Mouse (Mus musculus): Measurements from ENCODE around the gene Wnt9a. TPM values are rescaled to one million over a fixed set of nuclear protein-coding genes. Genes with fewer than 3 reads are reported as not detected.
"Not testable (repeated sequence)": the region's sequence is repeated elsewhere in the genome, so short reads cannot be mapped to it uniquely, and the experiment has no call there.

The Wnt9a gene
- total RNA-seq, 2 experiments from 2014 or later: 3.8 to 4.2 TPM

DNA sequence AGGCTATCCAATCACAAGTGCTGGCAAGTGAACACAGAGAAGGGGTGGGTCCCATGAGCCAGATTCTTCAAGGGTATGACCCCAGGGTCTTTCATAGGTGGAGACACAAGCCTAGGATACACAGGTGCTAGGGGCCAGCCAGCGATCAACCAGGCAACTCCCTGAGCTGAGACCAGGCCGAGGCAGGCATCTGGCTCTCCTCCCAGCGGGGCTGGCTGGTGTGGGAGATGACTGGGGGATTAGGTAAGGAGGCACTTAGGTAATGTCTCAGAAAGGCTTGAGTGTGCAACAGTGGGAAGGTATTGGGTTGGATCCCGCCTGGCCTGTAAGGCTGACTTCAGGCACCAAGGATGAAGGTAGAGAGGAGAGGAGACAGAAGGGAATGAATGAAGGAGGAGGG lies 28.4 kb downstream of the Wnt9a start:
- DNase-seq: peak in 1 of 2 experiments; percentile 44

DNA sequence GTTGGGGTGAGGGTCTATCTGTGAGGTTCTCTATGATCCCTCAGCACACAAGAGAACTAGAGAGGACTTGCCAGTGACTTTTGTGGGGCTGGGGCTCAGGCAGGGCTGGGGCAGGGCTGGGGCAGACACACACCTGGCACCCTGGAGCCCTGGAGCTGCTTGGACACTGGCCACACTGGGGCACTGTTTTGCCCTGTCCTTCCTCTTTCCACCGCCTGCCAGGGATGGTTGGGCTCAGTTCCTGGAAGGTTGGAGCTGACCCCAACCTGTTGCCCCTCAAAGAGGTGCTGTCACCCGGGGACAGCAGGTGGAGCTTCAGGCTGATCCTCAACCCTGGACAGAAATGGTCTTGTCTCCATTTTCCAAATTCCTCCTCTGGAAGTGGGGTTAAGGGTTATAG lies 29.2 kb downstream of the Wnt9a start:
- no peak for DNase-seq

DNA sequence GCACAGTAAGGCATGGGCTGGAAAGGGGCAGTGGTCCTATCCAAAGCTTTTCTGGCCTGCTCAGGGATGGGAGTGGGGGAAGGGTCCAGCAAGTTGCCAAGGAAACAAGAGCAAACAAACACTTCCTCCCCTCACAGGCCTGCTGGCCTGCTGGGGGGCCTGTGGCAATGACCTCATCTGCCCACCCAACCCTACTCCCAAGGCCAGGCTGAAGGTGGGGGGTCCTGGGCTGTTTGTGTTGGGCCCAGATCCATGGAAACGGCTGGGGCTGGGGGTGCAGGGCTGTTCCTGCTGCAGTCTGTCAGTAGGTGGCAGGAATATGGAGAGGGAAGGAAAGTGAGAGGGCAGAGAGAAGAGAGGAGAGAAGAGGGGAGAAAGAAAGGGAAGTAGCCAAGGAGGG lies 29.7 kb downstream of the Wnt9a start:
- DNase-seq: no peak

DNA sequence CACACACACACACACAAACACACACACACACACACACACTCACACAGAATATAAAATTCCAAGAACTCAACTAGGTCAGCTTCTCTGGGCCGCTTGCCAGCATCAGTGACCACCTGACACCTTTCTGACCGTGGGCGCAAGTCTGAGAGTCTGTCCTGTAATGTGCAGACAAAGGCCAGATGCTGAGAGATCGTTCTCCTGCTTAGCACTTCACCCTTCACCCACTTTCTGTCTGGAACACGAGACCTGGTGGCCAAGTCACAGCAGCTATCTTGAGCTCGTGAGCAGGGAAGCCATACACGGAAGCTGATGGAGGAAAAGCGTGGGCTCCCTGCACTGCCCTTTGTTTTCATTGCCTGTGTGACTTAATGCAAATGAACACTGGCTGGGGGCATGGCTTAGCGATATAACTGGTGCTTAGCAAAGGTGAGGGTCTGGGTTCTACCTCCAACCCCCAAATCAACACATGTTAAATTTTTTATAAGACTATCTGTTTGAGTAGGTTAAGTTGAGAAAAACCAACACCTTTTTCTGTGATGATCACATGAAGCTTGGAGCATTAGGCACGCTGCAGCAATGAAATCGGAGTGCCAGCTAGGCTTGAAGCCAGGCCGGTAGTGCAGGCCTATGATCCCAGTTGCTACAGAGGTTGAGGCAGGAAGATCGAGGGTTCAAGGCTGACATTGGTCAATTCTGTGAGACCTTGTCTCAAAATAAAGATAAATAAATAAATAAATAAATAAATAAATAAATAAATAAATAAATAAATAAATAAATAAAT lies 31.4 kb downstream of the Wnt9a start:
- peak; percentile 41 to 72 for DNase-seq

DNA sequence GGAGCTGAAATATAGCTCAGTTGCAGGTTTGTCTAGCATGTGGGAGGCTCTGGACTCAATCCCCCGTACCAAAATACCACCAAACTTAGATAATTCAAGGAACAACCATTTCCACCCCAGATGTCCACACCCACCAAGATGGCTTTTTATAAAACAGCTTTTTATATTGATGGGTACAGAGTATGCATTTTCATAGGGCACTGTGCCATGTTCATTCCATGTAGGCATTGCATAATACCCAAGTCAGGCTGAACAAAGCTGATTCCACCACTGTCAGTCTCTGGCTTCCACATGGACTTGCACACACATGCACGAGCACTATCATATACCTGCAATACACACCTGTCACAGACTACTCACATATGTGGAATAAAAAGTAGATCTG lies 32.0 kb downstream of the Wnt9a start:
- DNase-seq: no peak

DNA sequence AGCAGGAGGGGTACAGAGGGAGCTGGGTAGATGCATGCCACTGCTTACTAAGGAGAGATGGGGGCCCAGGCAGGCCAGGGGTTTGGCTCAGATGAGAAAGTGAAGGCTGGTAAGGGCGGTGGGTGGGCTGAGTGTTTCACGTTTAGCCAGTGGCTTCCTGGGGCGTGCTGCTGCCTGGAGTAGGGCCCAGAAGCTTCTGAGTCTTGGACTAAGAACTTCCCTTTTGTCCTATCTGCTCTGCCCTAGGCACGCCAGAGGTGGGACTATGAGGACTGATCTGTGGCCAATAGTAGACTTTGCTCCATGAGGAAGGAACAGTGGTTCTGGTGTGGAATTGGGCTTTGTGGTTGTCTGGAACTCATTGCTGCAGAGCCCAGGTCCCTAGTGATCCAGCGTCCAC lies 36.2 kb downstream of the Wnt9a start:
- DNase-seq: no peak

DNA sequence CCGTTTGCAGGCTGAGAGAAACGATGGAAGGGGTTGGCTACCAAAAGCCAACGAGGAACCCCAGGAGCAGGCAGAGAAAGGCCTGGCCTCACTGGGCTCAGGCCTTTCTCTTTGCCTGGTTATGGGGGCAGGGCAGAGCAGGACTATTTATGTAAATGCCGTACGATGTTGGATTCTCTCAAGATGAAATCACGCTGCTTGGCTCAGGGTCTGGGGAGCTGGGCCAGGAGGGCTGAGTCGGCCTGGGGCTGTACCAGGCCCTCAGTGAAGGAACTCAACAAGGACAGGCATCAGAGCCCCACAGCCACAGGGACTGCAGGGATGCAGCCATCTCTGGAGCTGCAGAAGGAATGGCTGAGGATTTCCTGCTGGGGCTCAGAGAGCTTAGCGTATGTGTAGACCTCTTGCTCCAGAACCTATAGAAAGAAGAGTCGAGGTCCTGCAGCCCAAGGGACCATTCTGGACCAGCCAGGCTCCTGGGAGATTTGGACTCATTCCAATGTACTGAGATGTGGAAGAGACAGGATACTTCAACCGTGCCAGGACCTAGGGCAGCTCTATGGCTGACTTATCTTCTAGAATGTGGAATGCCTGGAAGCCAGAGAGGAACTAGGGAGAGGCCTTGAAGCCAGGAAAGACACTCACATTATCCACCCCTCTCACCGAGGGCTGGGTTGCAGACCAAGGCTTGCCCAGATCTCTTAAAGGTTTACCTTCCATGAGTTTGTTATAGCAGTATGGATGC lies 39.6 kb downstream of the Wnt9a start:
- peak; percentile 76 to 81 for DNase-seq

DNA sequence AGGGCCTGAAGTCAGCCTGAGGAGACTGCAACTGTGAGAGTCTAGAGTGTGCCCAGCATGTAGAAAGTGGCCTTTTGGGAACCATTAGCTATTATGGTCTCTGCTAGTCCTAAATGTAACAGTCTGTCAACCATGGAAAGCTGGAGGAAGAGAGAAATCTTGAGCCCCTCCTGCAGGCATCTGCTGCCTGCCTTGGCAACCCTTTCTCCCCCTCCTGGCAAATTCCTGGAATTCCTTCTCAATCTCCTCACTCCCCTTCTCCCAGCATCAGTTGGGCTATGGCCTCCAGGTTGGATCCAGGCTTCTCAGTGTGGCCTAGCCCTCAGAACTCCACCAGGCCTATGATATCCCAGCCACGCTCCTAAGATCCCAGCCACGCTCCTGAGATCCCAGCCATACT lies 43.6 kb downstream of the Wnt9a start:
- DNase-seq: no peak

DNA sequence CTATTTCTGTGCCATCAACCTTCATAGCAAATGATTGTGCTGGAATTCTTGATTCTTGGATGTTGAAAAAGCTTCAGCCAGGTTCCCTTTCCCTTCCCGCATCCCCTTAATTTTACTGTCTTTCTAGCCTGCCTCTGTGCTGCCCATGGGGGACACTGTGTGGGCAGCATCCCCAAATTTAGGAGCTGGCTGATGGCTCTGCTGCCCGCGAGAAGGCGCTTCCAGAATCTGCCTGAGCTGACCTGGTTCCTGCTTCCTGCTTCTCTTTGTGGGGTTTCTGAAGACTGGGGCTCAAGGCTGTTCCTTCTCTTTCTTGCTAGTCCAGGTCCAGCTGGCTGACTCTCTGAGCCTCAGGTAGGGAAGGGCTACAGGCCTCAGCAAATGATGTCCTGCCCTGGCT lies 48.1 kb downstream of the Wnt9a start:
- DNase-seq: no peak

DNA sequence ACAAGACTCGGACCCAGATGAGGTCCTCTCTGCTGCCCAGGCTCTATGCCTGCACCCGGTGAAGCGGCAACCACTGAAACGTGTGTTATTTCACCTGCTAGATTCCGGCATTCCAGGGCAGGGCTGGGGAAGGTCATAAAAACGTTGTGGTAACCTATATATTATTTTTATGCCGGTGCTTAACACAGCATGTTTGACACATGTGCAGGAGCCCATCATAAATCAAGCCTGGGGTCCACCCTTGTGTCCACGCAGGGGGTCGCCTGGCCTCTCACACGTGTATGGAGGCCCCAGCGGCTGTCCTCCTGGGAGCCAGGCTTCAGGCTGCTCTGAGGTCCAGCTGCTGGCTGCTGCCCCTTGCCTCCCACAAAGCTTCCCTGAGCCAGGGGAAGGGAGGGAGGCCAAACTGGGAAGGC lies 50.2 kb downstream of the Wnt9a start:
- DNase-seq: no peak

DNA sequence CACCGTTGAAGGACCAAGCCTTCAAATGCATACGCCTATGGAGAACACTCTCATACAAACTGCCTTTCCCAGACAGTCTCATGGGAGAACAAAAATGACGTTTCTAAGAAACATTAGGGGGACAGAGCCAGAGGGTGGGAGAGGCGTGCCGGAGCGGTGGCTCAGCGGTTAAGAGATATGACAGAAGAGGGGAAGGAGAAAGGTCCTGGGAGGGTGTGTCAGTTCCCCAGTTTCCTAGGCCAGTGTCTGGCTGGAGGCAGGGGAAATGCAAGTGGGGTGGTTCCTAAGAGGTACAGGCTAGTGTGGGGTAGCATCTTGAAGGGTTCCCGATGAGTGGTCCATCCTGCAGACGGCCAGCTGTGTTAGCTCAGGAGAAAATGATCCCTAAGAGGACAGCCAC lies 54.6 kb downstream of the Wnt9a start:
- DNase-seq: no peak

DNA sequence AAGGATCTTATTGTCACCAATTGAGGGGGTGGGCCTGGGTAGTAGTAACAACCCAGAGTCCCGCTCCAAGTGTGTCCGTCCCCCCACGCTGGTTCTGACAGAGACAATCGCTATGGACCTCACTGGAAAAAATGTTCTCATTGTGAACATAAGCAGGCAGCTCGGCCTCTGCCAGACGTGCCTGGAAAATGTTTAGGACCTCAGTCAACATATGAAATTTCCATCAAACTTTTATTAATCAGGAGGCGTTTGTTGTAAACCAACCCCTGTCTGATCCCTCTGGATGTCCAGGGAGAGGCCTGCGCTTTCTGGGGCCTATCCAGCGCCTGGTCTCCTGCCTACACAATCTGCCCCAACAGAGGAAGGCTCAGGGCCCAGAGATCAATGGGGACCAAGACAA lies 57.3 kb downstream of the Wnt9a start:
- no peak for DNase-seq

DNA sequence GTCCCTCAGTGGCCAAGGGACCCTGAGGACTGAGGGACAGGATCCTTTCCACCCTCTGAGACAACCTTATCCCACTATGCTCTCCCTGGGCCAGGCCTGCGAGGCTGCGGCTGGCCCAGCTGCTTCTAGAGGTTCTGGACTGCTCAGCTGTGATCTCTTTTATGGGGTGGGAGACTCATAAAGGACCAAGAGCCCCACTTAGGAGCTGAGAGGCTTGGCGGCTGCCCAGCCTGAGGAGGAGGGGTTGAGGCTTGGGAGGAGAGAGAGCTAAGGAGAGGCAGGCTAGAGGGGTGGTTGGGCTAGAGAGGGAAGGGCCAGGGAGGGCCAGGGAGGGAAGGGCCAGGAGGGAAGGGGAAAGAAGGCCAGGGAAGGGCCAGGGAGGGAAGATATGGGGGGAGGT lies 57.7 kb downstream of the Wnt9a start:
- no peak for DNase-seq

DNA sequence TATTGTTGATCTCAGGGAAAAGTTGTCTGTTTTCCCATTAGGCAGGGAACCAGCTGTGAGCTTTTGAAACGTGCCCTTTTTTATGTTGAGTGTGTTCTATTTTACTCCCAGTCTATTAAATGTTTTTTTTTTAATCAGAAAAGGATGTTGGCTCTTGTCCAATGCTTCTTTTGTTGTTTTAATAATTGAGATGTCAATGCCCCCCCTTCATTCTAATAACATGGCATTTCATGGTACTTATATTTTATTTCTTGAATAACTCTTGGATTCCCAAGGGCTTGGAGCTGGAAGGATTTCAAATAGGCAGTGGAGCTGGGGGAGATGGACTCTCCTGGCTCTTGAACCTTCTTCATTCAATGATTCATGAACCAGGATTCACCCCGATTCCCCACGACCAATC lies 59.3 kb downstream of the Wnt9a start:
- DNase-seq: no peak

DNA sequence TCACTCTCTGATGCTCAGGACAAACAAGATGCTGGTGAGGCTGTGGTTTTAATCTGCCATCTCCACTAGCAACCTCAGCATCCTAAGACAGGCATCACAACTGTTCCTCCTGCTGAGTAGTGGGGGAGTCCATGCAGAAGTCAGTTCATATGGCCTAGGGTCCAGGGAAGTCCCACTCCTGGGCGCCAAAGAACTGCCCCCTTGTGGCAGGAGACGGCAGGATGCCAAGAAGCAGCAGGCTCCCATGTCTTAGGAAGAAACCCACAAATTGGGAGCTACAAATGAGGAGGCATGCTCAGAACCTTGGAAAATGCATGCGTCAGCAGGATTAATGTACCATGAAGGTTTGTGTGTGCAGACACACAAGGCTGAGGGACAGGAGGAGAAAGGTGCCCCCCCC lies 59.9 kb downstream of the Wnt9a start:
- no peak for DNase-seq

DNA sequence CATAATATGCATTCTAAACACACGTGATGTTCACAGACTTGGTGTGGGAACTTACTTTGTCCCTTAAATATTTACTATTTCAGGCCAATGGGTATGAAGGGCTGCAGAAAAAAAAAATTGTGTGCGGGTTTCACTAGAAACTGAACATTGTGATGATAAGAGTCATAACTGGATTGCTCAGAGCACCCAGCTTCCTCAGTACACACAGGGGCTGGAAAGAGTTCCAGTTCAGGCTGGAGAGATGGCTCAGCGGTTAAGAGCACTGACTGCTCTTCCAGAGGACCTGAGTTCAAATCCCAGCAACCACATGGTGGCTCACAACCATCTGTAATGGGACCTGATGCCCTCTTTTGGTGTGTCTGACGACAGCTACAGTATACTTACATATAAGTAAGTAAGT lies 61.2 kb downstream of the Wnt9a start:
- DNase-seq: not testable (repeated sequence)

DNA sequence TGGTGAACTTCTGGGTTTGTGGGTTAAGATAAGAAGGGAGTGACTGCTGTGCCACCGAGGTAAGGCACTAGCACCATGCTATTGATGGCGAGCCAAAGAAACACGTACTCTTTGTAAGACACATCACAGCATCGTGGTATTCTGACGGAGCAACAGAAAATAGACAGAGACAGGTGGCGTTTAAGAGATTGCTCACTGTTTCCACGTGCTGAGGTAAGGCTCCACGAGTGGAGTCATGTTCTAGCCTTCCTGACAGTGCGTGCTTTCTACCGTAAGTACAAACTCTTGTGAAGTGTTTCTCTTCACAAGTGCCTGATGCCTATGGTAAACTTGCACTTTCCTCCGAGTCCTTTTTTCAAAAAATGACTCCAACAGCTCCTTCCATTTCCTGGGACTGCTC lies 63.1 kb downstream of the Wnt9a start:
- DNase-seq: no peak

DNA sequence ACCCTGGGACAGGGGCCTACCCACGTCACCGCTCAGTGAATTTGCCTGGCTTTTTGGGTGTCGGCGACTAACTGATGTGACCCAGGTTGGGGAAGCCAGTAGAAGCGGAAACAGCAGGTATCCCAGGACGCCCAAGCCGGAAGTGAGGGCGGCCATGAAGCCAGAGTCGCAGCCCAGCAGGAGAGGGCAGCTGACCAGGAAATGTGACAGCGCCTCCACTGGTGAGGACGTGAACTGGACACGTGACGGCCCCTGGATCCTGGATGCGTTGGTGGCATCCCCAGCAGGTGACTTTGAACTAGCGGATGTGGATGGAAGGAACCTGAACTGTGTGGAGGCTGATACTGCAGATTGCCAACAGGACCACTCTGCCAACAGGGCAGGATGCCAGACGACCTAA lies 68.7 kb downstream of the Wnt9a start, which contains the start of gene Prss38:
Prss38 (minus strand) TSS at position 183 of the 400 bp plus-strand sequence.
- no peak for DNase-seq

DNA sequence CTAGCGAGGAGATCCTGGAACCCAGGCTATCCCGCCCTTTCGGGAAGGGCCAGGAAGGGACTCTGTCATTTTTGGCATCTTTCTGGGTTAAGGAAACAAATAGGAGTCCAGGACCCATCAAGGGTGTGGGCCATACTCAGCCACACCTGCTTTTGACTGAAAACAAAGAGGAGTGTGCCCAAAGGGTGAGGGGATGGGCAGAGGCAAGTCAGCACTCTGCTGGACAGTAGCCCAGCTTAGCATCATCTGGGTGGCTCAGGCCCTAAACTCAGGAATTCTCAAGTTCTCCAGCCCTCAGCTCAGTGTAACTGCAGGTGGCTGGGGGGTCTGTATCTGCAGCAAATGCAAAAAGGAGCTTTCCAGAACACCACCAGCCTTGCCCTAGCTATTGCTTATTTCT lies 71.3 kb downstream of the Wnt9a start:
- peak in 1 of 2 experiments; percentile 18 for DNase-seq

DNA sequence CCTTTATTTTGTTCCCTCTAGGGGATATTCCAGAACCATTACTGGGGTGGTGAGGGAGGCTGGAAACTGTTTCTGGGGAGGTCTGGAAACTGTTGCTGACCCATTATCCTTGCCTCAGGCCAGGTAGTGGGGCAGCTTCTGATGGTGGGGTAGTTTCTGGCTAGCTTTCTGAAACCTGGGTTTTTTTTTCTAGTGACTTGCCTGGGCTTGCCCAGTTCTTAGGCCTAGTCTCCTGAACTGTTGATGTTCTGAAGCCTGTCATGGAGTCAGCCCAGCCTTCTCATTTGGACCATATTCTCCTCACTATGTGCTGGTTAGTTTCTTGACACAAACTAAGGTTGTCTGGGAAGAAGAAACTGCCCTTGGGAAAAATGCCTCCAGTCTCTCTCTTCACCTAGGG lies 72.8 kb downstream of the Wnt9a start:
- DNase-seq: no peak

All from heart, adult 18-20 months (tissue).